Mouse (Mus musculus) layer of hippocampus, postnatal 14 days (tissue): ENCODE measurements around the gene Chrdl2. TPM values are rescaled to one million over a fixed set of nuclear protein-coding genes. Genes with fewer than 3 reads are reported as not detected.

ENCODE experiments used
- DNase-seq, 2 experiments: peaks; one replicate each; pipeline ENCODE4 v3.0.0; 2021 to 2022; ENCODE audit warnings: low spot score in 2 of 2, mixed read lengths in 1 of 2
- total RNA-seq, 2 experiments: library from RNA; stranded (reverse); gene quantifications; 2 replicates each; pipeline ENCODE4 v1.2.3; 2021

Chrdl2 gene
- total RNA-seq, 2 experiments from 2014 or later = 0.29 TPM; not detected in 1

- DNase-seq = no peak
Measured at GRCm38 (mm10) chr7:99982256-99983242, 23.4 kb upstream of the Chrdl2 start.

- peak; percentile 70 to 82 for DNase-seq
Measured at GRCm38 (mm10) chr7:99988725-99989124, 17.2 kb upstream of the Chrdl2 start.

- no peak for DNase-seq
Measured at GRCm38 (mm10) chr7:99989844-99990760, 15.9 kb upstream of the Chrdl2 start.

DNA sequence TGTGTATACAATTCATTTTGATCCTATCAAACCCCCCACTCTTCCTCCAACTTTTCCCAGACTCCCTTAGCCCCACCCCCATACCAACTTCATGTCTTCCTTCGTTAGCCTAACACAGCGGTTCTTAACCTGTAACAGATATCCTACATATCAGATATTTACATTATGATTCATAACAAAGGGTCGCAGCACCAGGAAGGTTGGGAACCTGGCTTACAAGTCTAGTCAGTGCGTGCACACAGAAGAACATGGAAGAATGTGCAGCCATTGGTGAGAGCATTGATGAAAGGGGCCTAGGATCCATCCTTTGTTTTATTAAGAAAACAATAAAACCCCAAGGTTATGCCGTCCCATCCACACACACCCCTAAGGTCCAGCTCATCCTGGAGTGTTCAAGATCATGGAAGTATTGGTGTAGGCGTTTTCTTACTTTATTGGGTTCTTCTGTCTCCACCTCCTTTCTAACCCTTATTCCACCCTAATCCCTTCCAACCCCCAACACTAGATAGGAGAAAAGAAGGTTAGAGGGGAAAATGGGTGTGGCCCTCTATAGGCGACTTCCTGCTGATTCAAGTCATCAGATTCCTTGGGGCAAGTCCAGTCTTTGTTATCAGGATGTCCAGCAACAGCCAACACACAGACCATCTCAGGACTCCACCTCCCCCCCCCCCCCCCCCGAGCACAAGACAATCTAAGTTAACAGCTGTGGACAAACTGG, 14.8 kb upstream of the Chrdl2 start:
- DNase-seq = no peak

DNA sequence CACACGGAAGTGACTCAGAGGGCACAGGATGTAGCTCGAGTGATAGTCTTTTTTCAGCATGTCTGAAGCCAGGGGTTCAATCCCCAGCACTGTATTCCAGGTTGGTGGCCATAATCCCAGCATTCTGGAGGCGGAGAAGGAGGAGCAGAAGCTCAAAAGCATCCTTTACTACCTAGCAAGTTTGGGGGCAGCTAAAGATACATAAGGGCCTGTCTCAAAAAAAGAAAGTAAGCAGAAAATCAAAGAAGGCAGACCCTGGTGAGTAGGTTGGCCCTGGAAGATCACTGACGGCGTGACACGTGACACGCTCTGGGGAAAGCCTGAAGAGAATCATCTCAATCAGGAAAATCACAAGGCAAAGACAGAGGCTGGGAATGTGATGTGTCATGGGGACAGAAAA, 12.8 kb upstream of the Chrdl2 start:
- DNase-seq = no peak

DNA sequence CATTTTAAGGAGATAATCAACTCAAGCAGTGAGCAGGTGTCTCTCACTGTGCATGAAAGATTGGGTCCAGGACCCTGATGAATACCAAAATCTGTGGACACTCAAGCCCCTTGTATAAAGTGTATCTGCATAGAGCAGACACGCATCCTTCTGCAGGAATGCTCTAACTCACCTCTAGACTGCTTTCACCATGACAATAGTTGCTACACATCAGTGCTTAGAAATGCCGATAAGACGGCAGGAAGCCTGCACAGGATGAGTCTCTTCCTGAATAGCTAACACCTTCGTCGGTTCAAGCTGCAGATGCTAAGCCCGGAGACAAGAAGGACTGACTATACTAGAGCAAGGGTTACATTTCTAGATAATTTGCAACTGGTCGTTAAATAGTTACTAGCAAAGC, 10.8 kb upstream of the Chrdl2 start:
- DNase-seq = no peak

- no peak for DNase-seq
Measured at GRCm38 (mm10) chr7:99998668-99999067, 7.3 kb upstream of the Chrdl2 start.

- no peak for DNase-seq
Measured at GRCm38 (mm10) chr7:100003781-100004180, 2.2 kb upstream of the Chrdl2 start.

GRCm38 (mm10) chr7:100006411-100006810, 439 bp downstream of the Chrdl2 start:
- DNase-seq = no peak

- no peak for DNase-seq
Measured at GRCm38 (mm10) chr7:100008765-100009164, 2.8 kb downstream of the Chrdl2 start.

DNA sequence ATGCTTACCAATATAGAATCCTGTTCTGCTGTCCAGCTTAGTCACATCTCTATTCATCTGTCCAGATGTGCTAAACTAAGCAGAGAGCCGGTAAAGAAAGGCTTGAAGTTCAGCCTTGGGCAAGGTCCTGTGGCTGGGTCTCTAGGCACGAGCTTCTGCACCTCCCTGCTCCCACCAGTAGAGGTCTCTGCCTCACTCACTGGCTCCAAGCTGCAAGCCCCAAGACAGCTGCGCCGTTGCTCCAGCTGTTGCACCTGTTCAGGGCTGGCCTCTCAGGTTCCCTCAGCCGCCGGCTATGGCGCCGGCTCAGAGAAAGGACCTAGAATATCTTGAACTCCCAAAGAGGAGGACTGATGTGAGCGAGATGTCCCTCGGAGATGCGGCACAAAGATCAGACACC, 3.7 kb downstream of the Chrdl2 start:
- peak; percentile 39 to 60 for DNase-seq

- no peak for DNase-seq
Measured at GRCm38 (mm10) chr7:100010711-100011110, 4.7 kb downstream of the Chrdl2 start.

GRCm38 (mm10) chr7:100012085-100012484, 6.1 kb downstream of the Chrdl2 start:
- no peak for DNase-seq

GRCm38 (mm10) chr7:100012515-100012914, 6.5 kb downstream of the Chrdl2 start:
- DNase-seq = no peak

GRCm38 (mm10) chr7:100014123-100014600, 8.2 kb downstream of the Chrdl2 start:
- no peak for DNase-seq

- DNase-seq = no peak
Measured at GRCm38 (mm10) chr7:100017056-100017455, 11.1 kb downstream of the Chrdl2 start.

DNA sequence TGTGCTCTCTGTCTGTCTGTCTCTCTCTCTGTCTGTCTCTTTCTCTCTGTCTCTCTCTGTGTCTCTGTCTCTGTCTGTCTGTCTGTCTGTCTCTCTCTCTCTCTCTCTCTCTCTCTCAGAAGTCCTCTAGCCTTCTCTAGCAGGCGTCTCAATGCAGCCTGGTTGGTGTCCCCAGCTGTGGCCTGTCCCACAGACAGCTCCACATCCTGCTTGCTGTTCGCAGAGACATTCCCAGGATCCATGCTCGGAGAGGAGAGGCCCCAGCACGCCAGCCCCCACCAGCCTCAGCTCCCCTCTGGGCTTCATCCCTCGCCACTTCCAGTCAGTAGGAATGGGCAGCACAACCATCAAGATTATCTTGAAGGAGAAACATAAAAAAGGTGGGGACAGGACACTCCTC, 21.4 kb downstream of the Chrdl2 start:
- DNase-seq = no peak

DNA sequence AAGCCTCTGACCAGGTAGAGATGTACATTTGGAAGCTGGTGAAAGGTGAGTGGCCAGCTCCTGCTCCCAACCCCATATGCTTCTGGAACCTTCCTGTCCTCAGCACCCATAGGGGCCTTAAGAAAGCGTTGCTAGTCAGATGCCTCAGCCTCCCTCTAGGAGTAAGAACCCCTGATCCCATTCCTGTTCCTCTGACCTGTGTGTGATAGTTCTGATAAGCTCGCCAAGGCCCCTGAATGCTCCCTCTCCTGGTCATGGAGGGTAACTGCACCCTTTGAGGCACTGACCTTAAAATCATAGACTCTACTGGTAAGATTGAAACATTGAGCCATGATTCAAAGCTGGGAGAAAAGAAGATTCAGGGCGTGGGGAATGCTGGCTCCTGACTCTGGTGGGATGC, 23.3 kb downstream of the Chrdl2 start:
- no peak for DNase-seq

DNA sequence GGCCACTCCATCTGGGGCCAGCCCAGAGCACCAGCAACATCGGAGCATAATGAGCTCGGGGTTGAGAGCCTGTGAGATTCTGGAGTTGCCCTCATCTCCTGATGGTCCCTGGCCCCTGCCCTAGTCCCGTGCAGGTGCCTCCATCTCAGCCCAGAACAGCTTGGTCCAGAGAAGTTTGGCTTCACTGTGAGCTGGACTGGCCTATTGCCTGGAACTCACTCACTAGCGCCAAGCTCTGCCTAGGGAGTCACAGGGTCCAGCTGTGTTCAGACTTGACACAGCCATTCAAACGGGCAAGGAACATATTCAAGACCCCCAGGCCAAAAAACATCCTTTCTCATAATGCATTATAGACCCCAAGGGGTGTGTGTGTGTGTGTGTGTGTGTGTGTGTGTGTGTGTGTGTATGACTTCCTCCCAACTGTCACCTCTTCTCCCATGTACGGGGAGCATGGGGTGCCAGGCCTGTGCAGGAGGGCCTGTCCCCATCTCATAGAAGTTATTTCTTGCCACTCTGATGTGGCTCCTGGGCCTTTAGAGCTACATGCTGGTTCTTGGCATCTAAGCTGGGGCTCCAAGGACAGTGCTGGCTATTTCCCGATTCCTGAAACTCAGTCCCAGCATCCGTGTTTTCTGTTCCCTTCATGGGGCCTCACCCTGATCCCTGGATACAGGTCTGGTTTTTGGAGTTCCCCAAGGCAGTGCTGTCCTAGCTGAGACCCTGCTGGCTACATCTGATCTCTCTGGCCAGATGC, 25.2 kb downstream of the Chrdl2 start:
- DNase-seq = peak in 1 of 2 experiments; percentile 7

- no peak for DNase-seq
Measured at GRCm38 (mm10) chr7:100033672-100034071, 27.7 kb downstream of the Chrdl2 start.
